Mouse (Mus musculus) hindbrain, embryonic 13.5 days (tissue): ENCODE results near the gene Itk. TPM values are rescaled to one million over a fixed set of nuclear protein-coding genes. Genes with fewer than 3 reads are reported as not detected.

Source experiments
- polyA plus RNA-seq: library from polyadenylated mRNA; unstranded; fragments of >200 nt; fragmentation: Nextera tagmentation; extraction: Ambion mirVana; gene quantifications from 2 replicates; pipeline ENCODE4 v1.2.1, GENCODE M21; 2015

Itk gene
- polyA plus RNA-seq, 1 experiment from 2014 or later, result not detected

Other genes with a start within 250 kb of the Itk start
- gene Nipal4, start 223.0 kb downstream of the Itk start, polyA plus RNA-seq, result 0.31 and 0.62 TPM in 2 replicates
- 1.7 TPM in 2 replicates for gene Fndc9, start 154.0 kb downstream of the Itk start, polyA plus RNA-seq
- 74.9 and 83.6 TPM in 2 replicates for gene Cyfip2, start 76.7 kb downstream of the Itk start, polyA plus RNA-seq
- not detected in 2 replicates for gene Fam71b, start 7.0 kb upstream of the Itk start, polyA plus RNA-seq
- gene Med7, start 47.4 kb upstream of the Itk start, polyA plus RNA-seq, result 78.3 and 81.4 TPM in 2 replicates
- 0.25 TPM in 2 replicates for gene Havcr2, start 65.4 kb upstream of the Itk start, polyA plus RNA-seq
- gene Gm12169, start 134.7 kb upstream of the Itk start, polyA plus RNA-seq, result not detected in 2 replicates
- gene BC053393, start 182.0 kb upstream of the Itk start, polyA plus RNA-seq, result not detected in 2 replicates
- gene Dppa1, start 239.7 kb upstream of the Itk start, polyA plus RNA-seq, result not detected in 2 replicates